Mouse (Mus musculus) layer of hippocampus, adult 8-10 months (tissue): Measurements from ENCODE around the gene Pmp22. TPM values are rescaled to one million over a fixed set of nuclear protein-coding genes. Genes with fewer than 3 reads are reported as not detected.

ENCODE experiments used
- DNase-seq, 2 experiments: peaks; one replicate each; pipeline ENCODE4 v3.0.0; 2022; ENCODE audit warnings: low spot score in 2 of 2
- total RNA-seq, 4 experiments: library from RNA; stranded (reverse); gene quantifications; 2 replicates each; pipeline ENCODE4 v1.2.4; 2022

The Pmp22 gene
- total RNA-seq: 10 to 100 TPM; 25.4 to 60.5 (median 37.7) TPM

GRCm38 (mm10) chr11:63128784-63129183 lies at the start of gene Pmp22:
Pmp22 (plus strand) TSS chr11:63128982.
- DNase-seq: no peak

- DNase-seq: no peak
These were observed 44.2 kb upstream of the Pmp22 start for GRCm38 (mm10) chr11:63084536-63084935.

GRCm38 (mm10) chr11:63088672-63089071 lies 40.1 kb upstream of the Pmp22 start:
- no peak for DNase-seq

GRCm38 (mm10) chr11:63090210-63090609 lies 38.6 kb upstream of the Pmp22 start:
- no peak for DNase-seq

GRCm38 (mm10) chr11:63090986-63091385 lies 37.8 kb upstream of the Pmp22 start:
- DNase-seq: no peak

- DNase-seq: no peak
These were observed 36.5 kb upstream of the Pmp22 start for GRCm38 (mm10) chr11:63092271-63092670.

- DNase-seq: no peak
These were observed 35.2 kb upstream of the Pmp22 start for GRCm38 (mm10) chr11:63093601-63094000.

GRCm38 (mm10) chr11:63094496-63094895 lies 34.3 kb upstream of the Pmp22 start:
- no peak for DNase-seq

- no peak for DNase-seq
These were observed 30.8 kb upstream of the Pmp22 start for GRCm38 (mm10) chr11:63098016-63098415.

GRCm38 (mm10) chr11:63099390-63099789 lies 29.4 kb upstream of the Pmp22 start:
- no peak for DNase-seq

GRCm38 (mm10) chr11:63103256-63103655 lies 25.5 kb upstream of the Pmp22 start:
- DNase-seq: peak; percentile 26 to 51

- DNase-seq: no peak
These were observed 24.8 kb upstream of the Pmp22 start for GRCm38 (mm10) chr11:63104026-63104425.

- DNase-seq: no peak
These were observed 19.5 kb upstream of the Pmp22 start for GRCm38 (mm10) chr11:63109230-63109775.

- no peak for DNase-seq
These were observed 18.5 kb upstream of the Pmp22 start for GRCm38 (mm10) chr11:63110329-63110728.

- DNase-seq: no peak
These were observed 13.8 kb upstream of the Pmp22 start for GRCm38 (mm10) chr11:63114807-63115641.

GRCm38 (mm10) chr11:63116652-63117051 lies 12.1 kb upstream of the Pmp22 start:
- DNase-seq: no peak

- DNase-seq: no peak
These were observed 11.5 kb upstream of the Pmp22 start for GRCm38 (mm10) chr11:63117266-63117665.

GRCm38 (mm10) chr11:63119791-63120190 lies 9.0 kb upstream of the Pmp22 start:
- DNase-seq: no peak

GRCm38 (mm10) chr11:63122249-63122648 lies 6.5 kb upstream of the Pmp22 start:
- DNase-seq: no peak

GRCm38 (mm10) chr11:63122776-63123350 lies 5.9 kb upstream of the Pmp22 start:
- DNase-seq: no peak

GRCm38 (mm10) chr11:63124316-63124715 lies 4.5 kb upstream of the Pmp22 start:
- no peak for DNase-seq

GRCm38 (mm10) chr11:63125832-63126456 lies 2.8 kb upstream of the Pmp22 start:
- no peak for DNase-seq
